Mouse (Mus musculus) CD4-positive helper T cell, adult 2 months (primary cell): Measurements from ENCODE around the gene Gpr83.

Source experiments
- DNase-seq: peaks from one replicate; pipeline ENCODE4 v3.0.0-alpha.2; 2012; ENCODE audit warnings: low read depth, missing footprints, low spot score

Gpr83 gene

DNA sequence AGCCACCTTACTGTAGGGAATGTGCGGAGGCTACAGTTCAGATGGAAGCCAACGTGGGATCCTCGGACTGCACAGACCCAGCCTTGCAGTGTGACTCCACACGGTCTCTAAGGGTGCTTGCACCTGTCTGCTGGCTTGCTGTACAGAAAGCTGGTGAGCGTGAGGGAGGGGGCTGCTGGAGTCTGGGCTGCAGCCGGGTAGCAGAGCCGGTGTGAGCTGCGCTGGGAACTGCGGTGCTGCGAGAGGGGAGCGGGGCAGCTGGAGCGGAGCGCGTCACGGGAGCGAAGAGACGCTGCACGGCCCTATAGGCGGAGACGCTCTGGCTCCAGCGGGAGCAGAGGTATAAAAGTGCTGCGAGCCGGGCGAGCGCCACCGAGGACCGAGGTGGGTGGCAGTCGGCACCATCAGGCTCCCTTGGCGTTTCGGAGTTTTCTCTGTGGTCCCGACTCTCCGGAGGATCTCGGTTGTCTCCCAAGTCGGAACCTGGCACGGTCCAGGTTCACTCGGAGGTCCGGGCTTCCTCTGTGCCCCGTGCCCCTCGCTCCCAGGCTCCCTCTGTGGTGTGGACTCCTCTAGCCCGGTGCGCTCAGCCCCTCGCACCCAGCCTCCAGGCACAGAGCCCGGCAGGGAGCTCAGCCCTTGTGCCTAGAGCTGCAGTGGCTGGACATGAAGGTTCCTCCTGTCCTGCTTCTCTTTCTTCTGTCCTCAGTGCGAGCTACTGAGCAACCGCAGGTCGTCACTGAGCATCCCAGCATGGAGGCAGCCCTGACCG lies at the start of gene Gpr83:
Gene Gpr83, plus strand, starts transcription at position 343 of the 772 bp plus-strand sequence.
- DNase-seq: peak; percentile 65

DNA sequence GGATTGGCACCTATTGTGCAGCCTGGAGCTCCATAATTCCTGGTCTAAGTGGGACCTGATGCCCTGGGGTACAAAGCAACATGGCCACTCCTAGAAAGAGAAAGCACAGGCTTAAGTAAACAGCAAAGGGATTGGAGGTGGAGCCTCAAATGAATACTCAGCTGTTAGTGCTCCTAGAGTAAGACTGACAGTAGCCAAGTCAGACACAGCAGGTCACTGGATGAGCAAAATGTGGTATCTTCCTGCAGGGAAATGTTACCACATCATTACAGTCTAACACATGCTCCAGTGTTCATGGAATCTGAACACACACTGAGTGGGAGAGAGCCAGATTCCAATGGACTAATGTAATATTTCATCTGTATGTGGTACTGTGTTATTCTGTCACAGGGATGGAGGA lies 38.6 kb upstream of the Gpr83 start:
- no peak for DNase-seq

GRCm38 (mm10) chr9:14824840-14825239 lies 35.2 kb upstream of the Gpr83 start:
- DNase-seq: no peak

DNA sequence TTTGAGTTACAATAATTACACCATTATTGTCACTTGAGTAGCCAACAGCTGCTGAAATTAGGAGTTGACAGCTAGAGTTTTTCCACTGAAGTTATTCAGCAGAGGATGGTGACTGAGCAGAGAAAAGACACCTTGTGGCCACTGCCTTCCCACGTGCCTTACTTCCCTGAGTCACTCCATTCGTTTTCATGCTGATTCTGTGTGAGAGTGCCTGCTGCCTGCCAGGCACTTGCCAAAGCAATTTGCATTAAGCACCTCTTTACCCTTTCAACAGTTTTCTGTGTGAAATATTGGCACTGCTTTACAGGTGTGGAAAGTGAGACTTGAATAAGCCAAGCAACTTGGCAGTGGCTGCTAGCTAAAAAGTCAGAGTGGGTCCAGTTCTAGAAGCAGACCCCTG lies 32.1 kb upstream of the Gpr83 start:
- no peak for DNase-seq

- DNase-seq: no peak
These were observed 28.0 kb upstream of the Gpr83 start for GRCm38 (mm10) chr9:14832046-14832445.

DNA sequence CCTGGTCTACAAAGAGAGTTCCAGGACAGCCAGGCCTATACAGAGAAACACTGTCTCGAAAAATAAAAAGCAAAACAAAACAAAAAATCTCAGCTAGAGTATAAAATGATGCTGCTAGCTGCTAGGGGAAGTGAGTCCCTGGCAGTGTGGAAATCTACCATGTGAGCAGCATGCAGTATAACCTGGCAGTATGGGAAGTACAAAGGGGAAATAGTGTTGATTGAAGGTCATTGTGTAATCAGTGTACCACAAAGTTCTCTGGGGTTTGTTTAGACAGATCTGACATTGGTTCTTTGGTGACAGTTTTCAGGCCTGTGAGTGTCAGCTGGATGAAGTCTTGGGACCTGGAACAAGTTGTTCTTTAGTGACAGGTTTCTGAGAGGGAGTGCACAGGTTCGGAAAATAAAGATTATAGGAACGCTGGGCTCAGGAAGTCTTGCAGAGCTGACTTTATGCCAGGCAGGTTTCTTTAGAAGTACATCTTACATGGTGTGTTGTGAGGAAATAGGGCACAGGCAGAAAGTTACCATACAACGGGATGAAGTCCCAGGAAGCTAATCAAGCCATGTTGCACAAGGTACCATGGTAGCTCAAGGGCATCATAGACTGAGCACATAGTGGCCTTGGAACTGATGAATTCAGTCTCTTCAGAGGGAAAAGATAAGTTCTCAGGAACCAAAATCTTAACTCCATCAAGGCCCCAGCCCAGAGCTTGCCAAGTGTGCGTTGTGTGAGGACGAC lies 24.5 kb upstream of the Gpr83 start:
- no peak for DNase-seq

DNA sequence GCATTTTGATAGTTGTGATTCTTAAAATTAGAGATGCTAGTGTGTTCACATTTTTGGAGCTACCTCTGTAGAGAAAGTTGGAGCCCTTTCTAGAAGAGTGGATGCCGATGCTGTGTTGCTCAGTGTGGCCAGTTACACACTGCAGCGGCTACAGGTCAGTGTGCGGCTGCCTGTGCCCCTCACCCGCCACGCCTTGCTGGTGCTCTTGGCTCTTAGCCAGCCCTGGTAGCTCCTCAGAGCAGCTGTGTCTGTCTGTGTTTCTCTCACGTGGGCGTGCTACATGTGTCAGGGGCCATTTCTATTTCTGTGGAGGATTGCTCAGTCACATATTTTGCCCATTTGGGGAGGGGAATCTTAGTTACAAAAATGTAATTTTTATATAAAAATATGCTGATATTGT lies 20.5 kb upstream of the Gpr83 start:
- DNase-seq: no peak

DNA sequence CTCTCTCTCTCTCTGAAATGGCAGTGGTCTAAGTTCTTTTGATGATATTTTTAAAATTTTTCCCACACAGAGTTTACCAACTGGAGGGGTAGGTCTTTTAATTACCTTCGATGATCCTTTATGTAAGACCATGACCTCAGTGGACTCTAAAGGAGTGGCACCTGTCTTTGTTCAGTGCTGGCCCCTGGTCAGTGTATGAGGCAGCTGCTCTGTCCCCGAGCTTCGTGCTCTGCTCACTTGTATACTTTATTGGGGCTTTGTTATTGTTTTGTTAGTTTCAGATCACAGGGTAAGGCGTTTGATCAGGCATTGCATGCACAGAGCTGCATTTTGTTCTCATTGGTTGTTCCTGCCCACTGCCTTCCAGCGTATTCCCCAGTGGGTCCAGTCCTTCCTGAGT lies 20.0 kb upstream of the Gpr83 start:
- DNase-seq: no peak

- no peak for DNase-seq
These were observed 17.9 kb upstream of the Gpr83 start for GRCm38 (mm10) chr9:14841878-14842761.

GRCm38 (mm10) chr9:14843311-14843857 lies 16.6 kb upstream of the Gpr83 start:
- no peak for DNase-seq

GRCm38 (mm10) chr9:14843901-14844300 lies 16.1 kb upstream of the Gpr83 start:
- DNase-seq: no peak

GRCm38 (mm10) chr9:14846428-14846827 lies 13.6 kb upstream of the Gpr83 start:
- peak; percentile 43 for DNase-seq

GRCm38 (mm10) chr9:14848267-14848935 lies 11.6 kb upstream of the Gpr83 start:
- no peak for DNase-seq

DNA sequence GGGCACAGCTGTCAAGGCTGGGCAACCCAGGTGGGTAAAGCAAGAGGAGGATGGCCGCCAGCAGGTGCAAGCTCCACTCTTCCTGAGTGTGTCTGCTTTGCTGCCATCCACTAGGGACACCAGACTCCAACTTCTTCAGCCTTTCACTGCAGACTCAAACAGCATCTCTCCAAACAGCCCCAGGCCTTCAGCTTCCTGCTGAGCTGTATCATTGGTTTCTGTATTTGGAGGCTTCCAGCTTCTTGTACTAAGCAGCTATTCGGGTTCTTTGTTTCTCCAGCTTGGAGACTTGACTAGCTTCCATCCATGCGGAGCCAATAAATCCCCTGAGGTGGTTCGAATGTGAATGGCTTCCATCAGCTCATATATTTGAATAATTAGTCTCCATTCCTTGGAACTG lies 5.4 kb upstream of the Gpr83 start:
- DNase-seq: no peak

DNA sequence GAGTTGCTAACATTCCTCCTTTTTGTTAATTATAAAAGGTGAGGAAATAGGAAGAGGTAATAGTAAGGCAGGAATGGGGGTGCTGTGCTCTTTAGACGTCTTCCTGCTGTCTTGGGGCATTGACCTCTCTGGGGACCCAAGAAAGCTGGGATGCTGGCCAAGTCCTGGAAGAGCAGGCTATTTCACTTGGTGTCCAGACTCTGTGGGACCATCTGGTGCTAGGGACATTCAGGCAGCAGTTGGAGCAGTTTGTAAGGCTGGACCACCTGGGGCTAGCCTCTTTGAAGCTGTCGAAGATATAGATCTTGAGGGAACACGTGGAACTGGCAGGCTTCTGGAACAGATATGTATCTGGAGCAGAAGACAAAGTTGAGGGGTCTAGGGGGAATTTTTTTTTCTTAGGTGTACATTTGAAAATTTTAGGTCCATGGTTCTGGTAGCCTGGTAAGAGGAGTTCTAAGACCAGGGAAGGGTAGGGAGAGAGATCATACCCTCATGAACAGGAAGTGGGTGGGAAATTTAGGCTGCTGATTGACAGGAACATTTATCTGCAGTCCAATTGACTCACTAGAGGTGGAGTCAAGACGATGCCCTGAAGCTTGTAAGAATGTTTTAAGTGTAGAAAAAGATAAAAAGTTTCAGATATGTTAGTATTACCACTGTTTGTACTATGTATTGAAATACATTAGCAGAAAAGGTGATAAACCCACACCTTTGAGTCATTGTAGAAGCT lies 2.9 kb upstream of the Gpr83 start:
- no peak for DNase-seq

GRCm38 (mm10) chr9:14858170-14858706 lies 1.8 kb upstream of the Gpr83 start:
- DNase-seq: no peak

GRCm38 (mm10) chr9:14858782-14859181 lies 1.2 kb upstream of the Gpr83 start:
- DNase-seq: no peak

GRCm38 (mm10) chr9:14863126-14863525 lies 3.1 kb downstream of the Gpr83 start:
- DNase-seq: no peak

DNA sequence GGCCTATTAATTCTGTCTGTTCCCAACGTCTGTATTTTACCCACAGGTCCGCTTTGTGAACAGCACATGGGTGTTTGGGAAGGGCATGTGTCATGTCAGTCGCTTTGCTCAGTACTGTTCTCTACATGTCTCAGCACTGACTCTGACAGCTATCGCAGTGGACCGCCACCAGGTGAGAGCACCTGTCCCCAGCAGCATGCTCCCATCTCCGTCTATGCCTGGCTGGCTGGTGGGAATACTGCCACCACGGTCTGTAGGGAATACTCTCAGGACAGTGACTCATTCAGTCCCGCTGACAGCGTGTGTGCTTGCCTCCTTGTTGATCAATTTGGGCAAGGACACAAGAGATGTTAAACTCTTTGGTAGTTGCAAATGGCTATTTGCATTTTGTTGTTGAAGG lies 4.7 kb downstream of the Gpr83 start:
- DNase-seq: no peak

DNA sequence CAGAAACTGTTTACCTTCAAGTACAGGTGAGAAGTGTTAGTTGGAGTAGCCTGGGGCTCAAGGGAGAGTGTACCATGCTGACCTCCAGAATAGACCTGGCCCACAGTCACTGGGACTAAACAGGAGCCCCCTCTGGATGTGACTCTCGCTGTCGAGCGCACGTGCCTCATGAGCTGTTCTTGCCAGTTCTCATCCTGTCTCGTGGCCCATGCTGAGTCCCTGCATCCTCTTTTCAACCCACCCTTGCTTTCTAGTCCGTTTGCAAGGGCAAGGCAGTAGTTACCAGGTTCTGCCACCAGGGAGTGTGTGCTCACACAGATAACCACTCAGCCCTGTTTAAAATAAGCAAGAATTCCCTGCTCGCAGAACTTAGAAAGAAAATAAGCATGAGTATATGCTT lies 6.9 kb downstream of the Gpr83 start:
- peak; percentile 73 for DNase-seq
